Mouse (Mus musculus): Measurements from ENCODE around the gene Nol11. TPM values are rescaled to one million over a fixed set of nuclear protein-coding genes. Genes with fewer than 3 reads are reported as not detected.

Nol11 gene
- polyA plus RNA-seq (2015; fragmentation: Nextera tagmentation; extraction: Ambion mirVana): 41.5 and 46.1 TPM in 2 replicates

DNA sequence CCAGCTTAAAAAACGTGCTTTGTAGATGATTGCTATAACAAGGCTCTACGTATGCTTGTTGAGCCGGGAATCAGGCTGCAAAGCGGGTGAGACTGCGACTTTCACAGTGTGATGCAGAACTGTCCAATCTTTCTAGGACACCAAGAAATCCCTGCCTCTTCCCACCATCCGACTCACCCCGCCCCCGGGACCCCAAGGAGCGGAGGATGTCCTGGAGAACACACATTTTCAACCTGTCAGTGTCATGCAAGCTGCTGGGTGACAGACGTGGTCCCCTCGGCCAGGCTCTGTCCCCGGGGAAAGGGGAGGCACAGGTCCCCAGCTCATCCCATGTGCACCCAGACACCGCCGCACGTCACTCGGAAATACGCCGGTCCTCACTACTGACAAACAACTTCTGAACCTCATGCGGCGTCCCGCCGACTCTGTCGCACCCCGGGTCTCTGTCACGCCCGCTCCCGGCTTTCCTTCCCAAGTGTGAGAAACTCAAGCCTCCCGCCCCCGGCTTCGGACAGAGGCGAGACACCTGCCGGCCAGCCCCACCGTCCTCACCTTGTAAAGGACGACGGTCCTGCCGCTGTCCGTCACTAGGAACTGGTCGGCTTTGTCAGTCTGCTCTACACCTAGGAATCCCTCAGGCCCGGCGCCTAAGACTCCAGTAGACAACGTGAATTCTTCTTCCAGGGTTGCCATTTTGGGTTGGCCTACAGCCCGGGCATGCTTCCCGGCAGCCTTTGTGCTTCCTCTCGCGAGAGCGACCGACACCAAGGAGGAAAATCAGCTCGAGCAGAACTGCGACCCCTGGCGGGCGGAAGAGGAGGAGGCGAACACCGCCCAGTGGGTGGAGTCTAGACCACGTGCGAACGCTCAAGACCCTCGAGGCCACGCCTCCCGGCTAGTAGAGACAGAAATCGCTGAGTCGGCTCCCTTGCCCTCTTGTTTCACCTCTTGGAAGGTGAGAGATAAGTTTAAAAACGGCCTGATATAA, at the start of gene Nol11:
Nol11 (minus strand) TSS at position 817 of the 988 bp plus-strand sequence.
- DNase-seq (ENCODE audit: low spot score): peak; percentile 99

DNA sequence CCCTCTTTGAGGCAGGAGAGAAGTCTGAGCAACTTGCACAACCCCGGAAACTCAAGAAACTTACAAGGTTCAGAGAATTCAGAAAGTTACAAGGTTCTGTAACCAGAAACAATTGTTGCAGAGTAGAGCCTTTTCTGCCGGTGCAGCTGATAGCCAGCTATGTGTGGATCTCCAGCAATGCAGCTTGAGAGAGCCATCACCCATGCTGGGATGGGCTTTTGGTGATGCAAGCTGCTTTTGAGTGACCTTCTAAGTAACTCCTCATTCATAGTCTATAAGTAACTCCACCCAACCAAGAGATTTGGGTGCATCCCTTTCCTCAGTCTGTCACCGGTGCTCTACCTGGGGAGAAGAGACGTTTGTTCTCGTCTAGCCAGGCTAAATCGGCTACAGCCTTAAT, 49.3 kb upstream of the Nol11 start:
- no peak for DNase-seq (ENCODE audit: low spot score)

DNA sequence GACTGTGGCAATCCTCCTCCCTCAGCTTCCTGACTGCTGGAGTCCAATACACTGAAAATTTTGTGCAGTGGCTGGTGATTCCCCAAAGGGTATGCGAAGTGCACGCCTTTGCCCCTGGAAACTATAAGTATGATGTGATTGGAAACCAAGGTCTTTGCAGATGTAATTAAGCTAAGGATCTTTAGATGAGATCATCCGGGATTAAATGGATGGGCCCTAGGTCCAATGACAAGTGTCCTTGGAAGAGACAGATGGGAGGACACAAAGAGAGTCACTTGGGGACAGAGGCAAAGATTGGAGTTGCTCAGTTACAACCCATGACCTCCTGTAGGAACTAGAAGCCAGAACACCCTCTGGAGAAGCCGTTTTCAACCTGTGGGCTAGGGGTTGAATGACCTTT, 48.4 kb upstream of the Nol11 start:
- DNase-seq (ENCODE audit: low spot score): no peak

DNA sequence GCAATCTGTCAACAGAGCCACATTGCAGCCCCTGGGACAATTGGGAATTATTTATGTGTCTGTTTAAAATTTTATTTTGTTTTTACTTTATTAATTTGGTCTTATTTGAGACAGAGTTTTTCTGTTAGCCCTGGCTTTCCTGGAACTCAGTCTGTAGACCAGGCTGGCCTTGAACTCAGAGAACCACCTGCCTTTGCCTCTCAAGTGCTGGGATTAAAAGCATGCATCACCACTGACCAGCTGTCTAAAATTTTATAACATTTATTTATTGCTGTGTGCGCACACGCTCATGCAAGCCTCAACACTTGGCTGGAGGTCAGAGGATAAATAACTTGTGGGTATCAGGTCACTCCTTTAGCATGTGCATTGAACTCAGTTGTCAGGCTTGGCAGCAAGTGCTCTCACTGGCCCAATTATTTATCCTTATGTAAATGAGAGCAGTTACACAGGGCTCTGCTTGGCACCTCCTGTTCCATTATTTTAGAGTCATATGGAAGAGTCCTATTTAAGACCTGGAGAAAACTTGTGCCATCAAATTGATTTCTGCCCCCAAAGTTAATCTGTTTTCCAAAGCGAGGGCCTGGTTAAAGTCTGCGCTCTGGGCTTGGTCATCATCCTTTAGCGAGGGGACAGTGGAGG, 44.2 kb upstream of the Nol11 start:
- no peak for DNase-seq (ENCODE audit: low spot score)

DNA sequence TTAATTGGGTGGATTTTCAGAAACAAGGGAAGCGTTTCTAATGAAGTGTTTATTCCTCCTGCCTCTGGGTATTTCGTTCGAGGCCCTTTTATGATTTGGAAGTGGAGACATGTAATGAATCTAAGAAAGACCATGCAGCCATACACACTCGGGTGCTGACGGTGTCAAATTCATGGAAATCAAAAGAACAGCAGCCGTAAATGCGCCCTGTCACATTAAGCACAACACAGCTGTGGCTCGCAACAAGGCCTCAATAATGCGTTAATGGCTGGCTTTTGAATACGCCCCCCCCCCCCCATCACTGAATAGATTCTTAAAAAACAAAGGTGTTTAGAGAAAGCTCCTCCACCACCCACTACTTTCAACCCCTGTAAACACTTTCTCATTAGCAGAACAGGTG, 40.9 kb upstream of the Nol11 start:
- DNase-seq (ENCODE audit: low spot score): no peak

DNA sequence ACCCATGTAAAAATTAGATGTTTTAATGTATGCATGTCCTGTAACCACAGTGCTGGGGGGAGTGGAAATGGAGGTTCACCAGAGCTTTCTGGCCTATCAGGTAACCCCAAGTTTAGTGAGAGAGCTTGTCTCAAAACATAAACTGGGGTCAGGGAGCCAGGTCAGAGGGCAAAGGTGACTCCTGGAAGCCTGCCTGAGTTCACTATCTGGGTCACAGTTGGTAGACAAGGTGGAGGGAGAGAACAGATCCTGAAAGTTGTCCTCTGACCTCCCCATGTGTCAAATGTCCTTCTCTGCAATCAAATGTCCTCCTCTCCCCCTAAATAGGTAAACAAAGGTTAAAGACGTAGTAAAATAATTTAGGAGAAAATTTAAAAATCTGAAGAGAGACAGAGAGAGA, 37.2 kb upstream of the Nol11 start:
- DNase-seq (ENCODE audit: low spot score): no peak

DNA sequence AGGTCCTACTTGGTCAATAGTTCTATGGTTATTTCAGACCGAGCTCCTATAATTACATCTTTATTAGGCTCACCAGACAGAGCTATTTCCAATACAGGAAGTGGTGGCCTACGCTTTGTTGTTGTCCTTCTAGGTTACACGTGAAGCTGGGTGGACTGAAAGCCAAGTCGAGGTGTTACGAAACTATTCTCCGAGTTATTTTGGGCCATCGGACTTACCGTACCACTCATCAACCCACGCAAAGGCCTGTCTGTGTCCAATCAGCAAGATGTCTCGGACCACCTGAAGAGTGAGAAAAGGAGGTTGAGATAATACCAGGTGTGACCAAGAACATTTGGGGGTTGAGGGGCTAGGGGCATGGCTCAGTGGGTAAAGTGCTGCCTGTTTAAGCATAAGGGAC, 36.8 kb upstream of the Nol11 start:
- DNase-seq (ENCODE audit: low spot score): no peak

DNA sequence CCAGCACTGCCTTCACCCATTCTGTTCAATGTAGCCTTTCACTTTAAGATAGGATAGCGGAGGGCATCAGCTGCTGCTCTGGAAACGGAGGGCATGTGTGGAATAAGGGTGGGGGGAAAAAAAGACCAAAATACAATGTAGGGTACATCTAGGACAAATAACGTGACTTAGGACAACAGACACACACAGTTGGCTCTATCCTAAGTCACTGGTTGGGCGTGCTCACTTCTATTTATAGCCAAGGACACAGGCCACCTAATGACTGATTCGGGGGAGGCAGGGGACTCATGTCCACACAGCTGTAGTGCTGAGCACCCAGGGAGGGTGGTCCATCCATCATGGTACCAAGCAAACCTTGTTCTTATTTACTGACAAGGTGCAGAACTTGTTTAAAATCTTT, 36.1 kb upstream of the Nol11 start:
- DNase-seq (ENCODE audit: low spot score): no peak

DNA sequence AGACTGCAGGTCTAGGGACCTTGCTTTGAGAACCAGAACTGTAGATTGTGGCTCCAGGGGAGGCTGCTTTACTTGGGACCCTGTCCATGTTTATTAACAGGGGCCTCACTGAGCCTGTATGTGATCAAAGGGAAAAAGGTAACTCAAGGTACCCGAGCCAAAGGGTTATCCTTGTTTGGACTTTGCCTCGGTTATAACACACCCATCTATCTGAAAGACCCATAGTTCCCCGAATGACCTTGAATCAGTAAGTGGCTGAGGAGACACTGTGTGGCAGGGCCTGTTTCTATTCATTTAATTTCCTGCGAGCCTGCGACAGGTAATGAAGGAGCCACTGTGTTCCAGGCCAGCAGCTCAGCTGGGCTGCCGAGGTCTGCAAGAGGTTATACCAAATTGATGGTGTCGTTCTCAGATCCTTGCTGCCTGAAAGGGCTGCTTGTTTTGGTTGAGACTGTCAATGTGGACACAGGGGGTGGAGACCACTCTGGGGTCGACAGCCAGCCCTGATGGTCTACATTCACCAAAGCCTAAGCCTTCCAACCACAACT, 34.6 kb upstream of the Nol11 start:
- no peak for DNase-seq (ENCODE audit: low spot score)

DNA sequence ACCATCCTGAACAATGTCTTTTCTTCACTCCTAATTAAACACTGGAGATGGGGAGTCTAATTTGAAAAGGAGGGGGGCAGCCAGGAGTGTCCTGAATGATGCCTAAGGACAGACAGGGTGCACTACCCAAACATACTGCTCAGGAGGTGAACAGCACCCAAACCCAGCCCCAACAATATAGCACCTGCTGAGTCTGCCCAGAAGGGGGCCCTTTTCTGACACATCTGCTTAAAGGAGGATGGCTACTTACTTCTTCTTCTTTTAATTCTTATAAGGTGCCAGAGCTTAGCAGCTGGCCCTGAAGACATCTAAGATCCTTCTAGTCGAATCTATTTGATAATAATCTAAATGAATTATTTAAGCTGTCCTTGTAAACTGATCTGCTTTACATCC, 34.0 kb upstream of the Nol11 start:
- DNase-seq (ENCODE audit: low spot score): no peak

DNA sequence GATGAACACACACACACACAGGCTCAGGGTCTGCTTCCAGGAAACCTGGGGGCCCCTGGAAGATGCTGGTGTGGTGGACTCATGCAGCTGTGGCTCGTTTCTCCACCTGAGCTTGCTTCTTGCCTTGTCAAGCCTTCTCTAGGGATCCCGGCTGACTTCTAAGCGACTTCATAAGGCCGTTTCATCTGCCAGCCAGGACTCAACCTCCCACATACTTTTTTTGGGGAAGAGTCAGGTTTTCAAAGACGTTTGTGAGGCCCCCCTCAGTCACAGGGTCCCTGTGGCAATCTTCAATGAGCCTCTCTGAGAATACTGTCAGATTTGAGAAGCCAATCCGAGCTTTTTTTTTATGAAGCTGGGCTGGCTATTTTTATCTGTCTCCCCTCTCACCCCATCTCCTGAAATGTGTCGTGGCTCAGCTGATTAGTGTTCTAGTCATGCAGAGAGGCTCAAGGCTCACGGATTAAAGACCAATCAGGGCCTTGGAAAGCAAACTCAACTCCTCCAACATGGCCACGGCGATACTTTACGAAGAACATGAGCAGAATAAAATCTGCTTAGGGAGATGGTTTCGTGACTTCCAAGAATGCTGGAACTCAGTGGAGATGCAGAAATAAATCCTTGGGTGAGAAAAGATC, 33.5 kb upstream of the Nol11 start:
- DNase-seq (ENCODE audit: low spot score): no peak

DNA sequence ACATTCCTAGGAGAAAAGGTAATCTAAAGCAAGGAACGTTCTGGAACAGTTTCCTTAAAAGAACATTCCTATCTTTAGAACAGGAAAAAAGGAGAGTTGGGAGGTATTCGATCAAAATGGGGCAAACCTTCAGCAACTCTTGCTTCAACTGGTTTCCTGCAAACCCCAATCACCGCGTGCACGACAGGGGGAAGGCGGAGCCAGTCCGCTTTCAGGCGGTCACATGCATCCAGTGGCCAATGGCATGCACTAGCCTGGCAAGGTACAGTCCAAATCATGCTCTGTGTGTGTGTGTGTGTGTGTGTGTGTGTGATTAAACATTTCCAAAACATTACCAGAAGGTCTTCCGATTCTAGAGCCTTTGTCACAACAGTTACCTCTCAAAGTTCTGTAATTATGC, 25.9 kb upstream of the Nol11 start:
- no peak for DNase-seq (ENCODE audit: low spot score)

DNA sequence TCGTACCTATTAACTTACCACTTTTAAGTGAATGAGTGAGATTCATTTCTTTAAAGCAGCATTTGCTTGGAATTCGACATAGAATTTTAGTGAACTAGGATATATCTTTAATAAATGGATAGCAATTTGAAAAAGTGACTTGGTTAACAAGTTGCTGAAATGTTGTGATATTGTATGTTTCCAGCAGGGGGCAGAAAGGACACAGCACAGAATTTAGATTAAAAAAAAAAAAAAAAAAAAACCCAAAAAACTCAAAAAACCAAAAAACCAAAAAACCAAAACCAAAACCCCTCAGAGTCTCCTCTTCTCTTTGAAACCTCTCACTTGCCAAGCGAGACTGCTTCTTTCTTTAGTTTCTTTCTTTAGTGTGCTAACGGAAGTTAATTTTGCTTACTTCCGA, 24.6 kb upstream of the Nol11 start:
- DNase-seq (ENCODE audit: low spot score): peak; percentile 53

DNA sequence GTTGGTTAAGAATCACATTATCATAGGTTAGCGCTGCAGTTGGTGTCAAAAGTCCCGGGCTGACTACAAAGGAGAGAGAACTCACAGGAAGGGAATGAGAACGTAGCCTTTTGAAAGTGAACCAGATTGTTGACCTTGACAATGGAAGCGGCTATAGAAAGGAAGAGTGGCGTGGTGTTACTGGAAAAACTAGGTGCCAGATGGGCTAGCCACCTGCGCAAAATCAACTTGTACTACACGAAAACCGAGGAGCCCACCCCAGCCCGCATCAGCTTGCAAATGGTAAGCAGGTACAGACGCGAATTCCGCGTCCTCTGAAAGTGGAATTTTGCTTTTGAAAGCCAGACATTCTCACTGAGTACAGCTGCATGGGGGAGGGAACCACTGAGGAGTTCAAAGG, 20.6 kb upstream of the Nol11 start:
- no peak for DNase-seq (ENCODE audit: low spot score)

DNA sequence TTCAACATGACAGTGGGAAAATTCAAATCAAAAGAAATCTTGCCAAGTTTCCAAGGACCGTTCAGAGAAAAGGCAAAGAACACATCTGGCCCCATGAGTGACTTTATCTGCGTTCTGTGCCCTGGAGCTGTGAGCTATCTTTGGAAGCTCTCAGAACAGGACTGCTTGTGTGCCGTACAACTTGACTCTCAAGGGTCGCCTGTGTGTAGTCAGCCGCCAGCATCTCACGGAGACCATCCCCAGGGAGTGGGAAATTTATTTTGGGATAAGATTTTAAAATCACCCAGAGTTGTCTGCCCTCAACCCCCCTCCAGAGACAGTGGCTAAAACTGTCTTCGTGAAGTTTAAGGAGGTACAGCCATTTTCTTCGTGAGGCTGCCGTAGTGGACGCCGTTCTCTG, 12.6 kb upstream of the Nol11 start:
- DNase-seq (ENCODE audit: low spot score): no peak

DNA sequence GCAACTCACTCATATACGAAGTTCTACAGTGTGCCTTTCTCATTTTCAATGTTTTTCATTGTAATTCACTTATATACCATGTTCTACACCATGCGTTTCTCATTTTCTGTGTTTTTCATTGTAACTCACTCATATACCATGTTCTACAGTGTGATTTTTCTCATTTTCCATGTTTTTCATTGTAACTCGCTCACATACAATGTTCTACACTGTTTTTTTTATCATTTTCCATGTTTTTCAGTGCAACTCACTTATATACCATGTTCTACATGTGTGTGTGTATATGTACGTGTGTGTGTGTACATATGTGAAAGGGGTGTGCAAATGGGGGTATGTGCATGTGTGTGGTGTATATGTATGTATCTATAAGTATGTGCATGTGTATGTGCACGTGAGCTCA, 10.1 kb upstream of the Nol11 start:
- no peak for DNase-seq (ENCODE audit: low spot score)

DNA sequence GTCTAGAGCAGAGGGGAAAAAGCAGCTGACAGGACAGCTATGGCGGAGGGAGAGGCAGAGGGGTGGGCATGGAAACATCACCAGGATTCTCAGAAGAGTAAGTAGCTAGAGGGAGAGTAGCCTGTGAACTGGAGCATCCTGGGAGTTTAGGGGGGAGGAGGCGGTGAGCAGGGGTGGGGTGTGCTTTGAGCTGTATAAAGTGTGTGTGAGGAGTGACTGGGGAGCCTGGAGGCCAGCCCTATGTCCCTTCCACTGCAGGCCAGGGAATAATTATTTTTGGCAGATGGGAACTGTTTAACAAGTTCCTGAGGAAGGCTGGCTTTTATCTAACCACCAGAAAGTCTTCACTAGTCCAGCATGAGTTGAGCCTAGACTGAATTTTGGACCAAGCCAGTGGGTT, 6.2 kb upstream of the Nol11 start:
- DNase-seq (ENCODE audit: low spot score): no peak

DNA sequence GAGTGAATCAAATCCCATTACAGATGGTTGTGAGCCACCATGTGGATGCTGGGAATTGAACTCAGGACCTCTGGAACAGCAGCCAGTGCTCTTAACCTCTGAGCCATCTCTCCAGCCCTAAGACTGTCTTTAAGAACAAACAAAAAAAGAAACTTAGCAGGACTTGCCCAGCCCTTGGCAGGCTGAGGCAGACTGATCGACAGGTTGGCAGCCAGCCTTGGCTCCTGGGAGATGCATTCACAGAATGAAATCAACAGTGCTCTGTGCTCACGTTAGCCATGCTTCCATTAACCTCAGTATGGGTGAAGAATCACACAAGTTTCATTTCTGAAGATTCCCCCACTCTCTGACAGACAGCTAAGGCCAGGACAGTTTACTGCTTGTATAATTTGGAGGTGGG, 1.2 kb upstream of the Nol11 start:
- no peak for DNase-seq (ENCODE audit: low spot score)

DNA sequence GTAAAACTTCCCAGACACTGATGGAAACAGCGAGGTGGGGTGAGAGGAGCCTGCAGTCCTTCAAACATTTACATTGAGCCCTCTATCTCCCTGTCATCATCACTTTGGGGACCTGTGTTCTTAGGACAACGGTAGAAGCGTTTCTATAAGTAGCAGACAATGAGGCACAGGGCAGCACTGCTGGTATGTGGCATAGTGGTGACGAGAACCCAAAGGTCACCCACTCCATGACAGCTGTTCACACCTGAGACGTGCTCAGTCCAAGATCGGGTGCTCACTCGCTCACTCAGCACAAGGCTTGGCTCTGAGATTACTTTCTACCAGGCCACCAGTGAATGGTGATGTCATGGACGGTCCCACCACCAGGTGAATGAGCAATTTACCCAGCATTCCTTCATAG, 5.4 kb downstream of the Nol11 start:
- DNase-seq (ENCODE audit: low spot score): no peak

DNA sequence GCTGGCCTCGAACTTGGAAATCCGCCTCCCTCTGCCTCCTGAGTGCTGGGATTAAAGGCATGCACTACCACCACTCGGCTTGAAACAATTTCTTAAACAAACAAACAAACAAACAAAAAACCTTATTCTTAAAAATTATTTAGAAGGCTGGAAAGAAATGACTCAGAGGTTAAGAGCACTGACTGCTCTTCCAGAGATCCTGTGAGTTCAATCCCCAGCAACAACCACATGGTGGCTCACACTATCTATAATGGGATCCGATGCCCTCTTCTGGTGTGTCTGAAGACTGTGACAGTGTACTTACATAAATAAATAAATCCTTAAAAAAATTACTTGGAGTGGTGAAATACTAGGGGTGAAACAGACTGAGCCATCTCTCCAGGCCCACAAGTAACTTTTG, 28.0 kb downstream of the Nol11 start:
- no peak for DNase-seq (ENCODE audit: low spot score)

DNA sequence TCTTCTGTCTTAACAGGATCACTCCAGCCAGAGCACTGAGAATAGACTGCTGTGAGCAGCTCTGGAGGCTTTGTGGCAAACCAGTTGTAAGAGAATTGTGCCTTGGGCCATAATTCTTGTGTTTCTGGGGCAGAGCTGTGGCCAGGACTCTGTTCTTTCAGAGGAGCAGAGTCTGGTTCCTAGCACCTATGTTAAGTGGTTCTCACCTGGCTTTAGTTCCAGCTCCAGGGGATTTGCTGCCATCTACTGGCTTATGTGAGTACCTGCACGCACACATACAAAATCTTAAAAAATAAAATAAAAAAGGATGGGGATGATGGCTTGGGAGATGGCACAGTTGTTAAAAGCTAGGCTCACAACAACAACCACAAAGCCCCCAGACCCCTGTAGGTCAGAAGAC, 30.1 kb downstream of the Nol11 start:
- peak; percentile 62 for DNase-seq (ENCODE audit: low spot score)
